ENCODE assay signal across 19 mouse cellular contexts in the genomic region with DNA sequence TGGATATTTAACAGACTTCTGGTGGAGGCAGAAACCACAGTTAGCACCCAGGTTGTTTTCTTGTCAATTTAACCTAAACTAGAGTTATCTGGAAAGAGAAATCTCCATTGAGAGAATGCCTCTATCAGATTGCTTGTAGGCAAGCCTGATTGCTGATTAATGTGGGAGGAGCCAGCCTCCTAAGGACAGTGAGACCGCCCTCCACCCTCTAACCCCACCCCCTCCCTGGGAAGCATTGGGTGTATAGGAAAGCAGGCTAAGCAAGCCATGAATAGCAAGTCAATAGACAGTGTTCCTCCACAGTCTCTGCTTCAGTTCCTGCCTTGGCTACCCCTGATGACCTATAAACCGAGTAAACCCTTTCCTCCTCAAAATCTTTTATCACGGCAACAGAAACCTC.
"Had no signal": no experiment of that assay in that cellular context is flagged by ENCODE, and none has a peak within 500 bp of the region (broad histone marks: within the 10 kb centered on the region; RNA-seq: fewer than 3 reads in every experiment).

No protein-coding gene starts in this region.

- H3K4me2 ChIP-seq: kidney, embryonic 15.5 days; liver, embryonic 13.5 days; midbrain, embryonic 12.5 days; midbrain, embryonic 15.5 days; neural tube, embryonic 13.5 days; stomach, embryonic 15.5 days had no signal

- DNase-seq: kidney, adult 8-10 months; kidney, postnatal 10 days; kidney, postnatal 36 days; layer of hippocampus, postnatal 36 days; liver, embryonic 13.5 days; lung, adult 2 months; right cerebral cortex, adult 18-20 months; right cerebral cortex, postnatal 14 days; spleen, adult 18-20 months; thymus, adult 2 months; thymus, postnatal 14 days; thymus, postnatal 4 days had no signal

- H3K36me3 ChIP-seq: kidney, embryonic 15.5 days; liver, embryonic 13.5 days; midbrain, embryonic 12.5 days; midbrain, embryonic 15.5 days; neural tube, embryonic 13.5 days; stomach, embryonic 15.5 days had no signal

- ATAC-seq: midbrain, embryonic 15.5 days had no signal

- H3K27me3 ChIP-seq: kidney, embryonic 15.5 days; liver, embryonic 13.5 days; midbrain, embryonic 15.5 days; neural tube, embryonic 13.5 days; stomach, embryonic 15.5 days had no signal

- H3K9ac ChIP-seq: kidney, embryonic 15.5 days; liver, embryonic 13.5 days; midbrain, embryonic 12.5 days; midbrain, embryonic 15.5 days; neural tube, embryonic 13.5 days; stomach, embryonic 15.5 days had no signal

- H3K4me1 ChIP-seq: kidney, embryonic 15.5 days; liver, embryonic 13.5 days had no signal

- H3K4me3 ChIP-seq: kidney, embryonic 15.5 days; left cerebral cortex, adult 2 months; liver, embryonic 13.5 days; midbrain, embryonic 12.5 days; midbrain, embryonic 15.5 days; neural tube, embryonic 13.5 days; stomach, embryonic 15.5 days had no signal

- H3K27ac ChIP-seq: kidney, embryonic 15.5 days; left cerebral cortex, adult 2 months; liver, embryonic 13.5 days; macrophage; midbrain, embryonic 12.5 days; midbrain, embryonic 15.5 days; neural tube, embryonic 13.5 days; stomach, embryonic 15.5 days had no signal

- H3K9me3 ChIP-seq: kidney, embryonic 15.5 days; liver, embryonic 13.5 days; midbrain, embryonic 12.5 days; midbrain, embryonic 15.5 days; neural tube, embryonic 13.5 days; stomach, embryonic 15.5 days had no signal
